Mouse (Mus musculus): ENCODE data around the gene Tapbpl.

The Tapbpl gene

GRCm38 (mm10) chr6:125240617-125241016 lies 9.0 kb upstream of the Tapbpl start:
- DNase-seq (ENCODE audit: low read depth, low spot score): no peak

DNA sequence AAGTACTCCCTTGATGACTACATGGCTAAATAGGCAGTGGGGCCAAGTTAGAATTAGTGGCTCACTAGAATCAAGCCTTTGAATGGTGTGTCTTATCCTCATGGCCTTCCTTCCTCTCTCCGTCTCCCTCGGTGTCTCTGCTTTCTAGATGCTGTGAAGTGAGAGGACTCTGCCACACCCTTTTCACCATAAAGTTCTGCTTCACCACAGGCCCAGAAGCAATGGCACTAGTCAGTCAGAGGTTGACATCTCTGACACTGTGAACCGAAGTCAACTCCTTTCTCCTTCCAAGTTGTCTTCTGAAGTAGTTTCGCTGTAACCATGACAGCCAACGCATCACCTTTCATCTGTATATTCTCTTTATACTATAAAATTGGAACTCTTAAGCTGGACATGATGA lies 7.9 kb upstream of the Tapbpl start:
- no peak for DNase-seq (ENCODE audit: low read depth, low spot score)

DNA sequence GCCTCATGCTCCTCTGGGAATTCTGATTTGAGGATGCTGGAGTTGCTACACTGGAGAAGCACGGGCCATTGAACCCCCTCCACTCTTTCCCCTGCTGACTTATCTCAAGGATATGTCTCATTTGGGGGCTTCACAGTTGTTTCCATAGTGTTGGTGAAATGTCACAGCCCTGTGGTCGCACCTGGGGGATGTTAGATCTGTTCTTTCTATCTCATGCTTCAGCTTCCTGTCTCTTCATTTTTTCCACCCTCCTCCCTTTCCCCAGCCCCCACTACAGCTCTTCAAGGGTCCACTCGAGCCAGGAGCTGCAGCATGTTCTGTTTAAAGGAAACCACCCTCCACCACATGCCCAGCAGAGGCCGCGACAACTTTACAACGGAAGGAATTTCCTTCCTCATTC lies 6.7 kb upstream of the Tapbpl start:
- no peak for DNase-seq (ENCODE audit: low read depth, low spot score)

- no peak for DNase-seq (ENCODE audit: low read depth, low spot score)
These were observed 5.8 kb upstream of the Tapbpl start for GRCm38 (mm10) chr6:125237421-125237820.

DNA sequence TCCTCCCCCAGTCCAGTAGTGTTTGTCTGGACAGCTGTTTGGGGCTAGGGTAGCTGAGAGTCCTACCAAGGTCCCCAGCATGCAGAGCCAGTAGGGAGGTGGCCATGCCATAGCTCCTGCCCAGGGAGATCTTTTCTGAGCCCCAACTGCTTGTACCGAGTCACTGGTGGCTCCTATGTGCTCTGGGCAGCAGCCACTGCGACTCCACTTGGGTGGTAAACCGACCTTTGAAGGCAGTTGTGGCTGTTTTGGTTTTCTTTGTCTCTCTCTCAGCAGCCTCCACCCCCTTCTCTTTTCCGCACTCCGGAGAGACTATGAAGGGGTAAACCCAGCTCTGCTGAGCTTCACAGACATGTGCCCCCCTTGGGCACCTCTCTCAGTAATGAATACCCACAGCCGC lies 5.1 kb upstream of the Tapbpl start, which contains the start of gene Cd27:
Gene Cd27, minus strand, starts transcription at position 229 of the 400 bp plus-strand sequence.
- DNase-seq (ENCODE audit: low read depth, low spot score): no peak

DNA sequence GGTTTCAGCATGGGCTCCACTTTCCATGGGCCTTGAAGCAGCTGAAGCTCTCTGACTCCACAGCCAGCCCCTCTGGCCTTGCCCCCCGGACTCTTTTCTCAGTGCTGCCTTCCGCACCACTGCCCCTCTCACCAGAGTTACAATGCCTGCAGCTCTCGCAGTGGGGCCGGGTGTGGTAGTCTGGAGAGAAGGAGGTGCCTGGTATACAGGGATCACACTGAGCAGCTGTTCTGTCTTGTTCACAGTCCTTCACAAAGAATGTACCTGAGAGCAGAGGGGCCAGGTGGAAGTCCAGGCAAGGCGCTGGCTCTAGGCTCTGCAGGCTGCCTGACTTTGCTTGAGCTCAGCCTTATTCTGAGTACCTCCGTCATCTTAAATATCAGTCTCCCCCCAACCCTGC lies 4.7 kb upstream of the Tapbpl start:
- no peak for DNase-seq (ENCODE audit: low read depth, low spot score)

DNA sequence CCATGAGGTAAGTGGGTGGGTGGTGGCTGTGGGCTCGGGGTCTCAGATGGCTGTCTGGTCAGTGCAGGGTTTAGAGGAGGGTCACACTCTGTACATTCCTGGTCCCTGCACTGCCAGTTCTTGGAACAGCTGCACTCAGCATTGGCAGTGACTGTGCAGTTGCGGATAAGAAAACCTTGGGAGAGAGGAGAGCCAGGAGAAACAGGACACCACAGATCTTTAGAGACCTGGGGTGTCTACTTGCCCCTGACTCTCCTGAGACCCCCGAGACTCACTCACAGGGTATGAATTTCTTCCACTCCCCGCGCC lies 2.8 kb upstream of the Tapbpl start:
- no peak for DNase-seq (ENCODE audit: low read depth, low spot score)

DNA sequence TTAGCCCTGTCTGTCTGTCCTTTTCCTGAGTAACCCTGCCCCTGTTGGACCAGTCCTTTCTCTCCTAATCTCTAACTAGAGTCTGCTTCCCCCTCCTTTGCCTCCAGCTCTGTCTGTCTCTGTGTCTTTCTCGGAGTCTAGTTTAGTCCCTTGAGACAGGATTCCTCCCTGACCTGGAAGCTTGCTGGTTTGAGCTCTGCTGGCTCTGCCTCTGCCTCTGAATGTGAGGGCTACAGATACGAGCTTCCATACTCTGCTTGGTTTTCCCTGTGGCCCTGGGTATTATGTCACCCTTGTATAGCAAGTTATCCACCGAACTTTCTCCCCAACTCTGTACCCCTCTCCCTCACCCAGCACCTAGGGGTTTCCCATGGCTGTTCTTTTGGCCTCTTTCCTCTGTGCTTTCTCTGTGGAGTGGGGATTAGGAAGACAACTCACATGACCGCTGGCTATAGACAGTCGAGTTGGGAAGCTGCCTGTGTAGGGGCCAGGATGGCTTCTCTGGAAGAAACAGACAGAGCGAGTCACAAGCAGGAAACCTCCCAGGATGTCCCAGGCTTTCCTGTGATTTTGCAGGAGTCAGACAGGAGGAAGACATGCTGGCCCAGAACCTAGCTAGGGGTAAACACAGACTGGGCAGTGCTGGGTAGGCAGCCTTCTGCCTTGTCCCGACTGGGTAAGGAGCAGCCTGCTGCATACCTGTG lies 2.3 kb upstream of the Tapbpl start:
- DNase-seq (ENCODE audit: low read depth, low spot score): no peak

DNA sequence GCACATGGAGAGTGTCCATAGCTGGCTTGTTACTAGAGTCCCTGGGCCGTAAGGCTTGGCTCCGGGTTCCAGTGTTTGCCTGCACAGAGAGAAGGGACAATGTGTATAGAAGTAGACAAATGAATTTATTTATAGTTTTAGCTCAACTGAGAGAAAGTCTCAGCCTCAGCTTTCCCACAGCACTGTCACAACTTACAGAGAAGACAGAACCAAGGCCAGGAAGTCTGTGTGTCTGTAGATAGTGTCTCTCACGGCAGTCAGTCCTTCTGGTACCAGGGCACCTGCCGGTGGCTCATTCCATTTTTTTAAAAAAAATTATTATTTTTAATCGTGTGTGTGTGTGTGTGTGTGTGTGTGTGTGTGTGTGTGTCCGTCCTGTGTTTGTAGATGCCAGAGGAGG lies 856 bp upstream of the Tapbpl start:
- DNase-seq (ENCODE audit: low read depth, low spot score): no peak

- peak; percentile 19 for DNase-seq (ENCODE audit: low read depth, low spot score)
These were observed 381 bp upstream of the Tapbpl start for GRCm38 (mm10) chr6:125232045-125232437.

GRCm38 (mm10) chr6:125230571-125230970 lies 1.1 kb downstream of the Tapbpl start:
- DNase-seq (ENCODE audit: low read depth, low spot score): no peak

GRCm38 (mm10) chr6:125225518-125226115 lies 6.0 kb downstream of the Tapbpl start:
- peak; percentile 46 for DNase-seq (ENCODE audit: low read depth, low spot score)

GRCm38 (mm10) chr6:125222577-125222976 lies 9.1 kb downstream of the Tapbpl start:
- DNase-seq (ENCODE audit: low read depth, low spot score): no peak

GRCm38 (mm10) chr6:125222146-125222545 lies 9.5 kb downstream of the Tapbpl start:
- DNase-seq (ENCODE audit: low read depth, low spot score): no peak

- DNase-seq (ENCODE audit: low read depth, low spot score): no peak
These were observed 10.4 kb downstream of the Tapbpl start for GRCm38 (mm10) chr6:125221115-125221745.

GRCm38 (mm10) chr6:125218963-125219362 lies 12.7 kb downstream of the Tapbpl start:
- peak; percentile 80 for DNase-seq (ENCODE audit: low read depth, low spot score)

GRCm38 (mm10) chr6:125217899-125218298 lies 13.8 kb downstream of the Tapbpl start:
- DNase-seq (ENCODE audit: low read depth, low spot score): no peak

GRCm38 (mm10) chr6:125216898-125217297 lies 14.8 kb downstream of the Tapbpl start:
- DNase-seq (ENCODE audit: low read depth, low spot score): no peak

- peak; percentile 99 for DNase-seq (ENCODE audit: low read depth, low spot score)
These were observed 16.3 kb downstream of the Tapbpl start, which contains the start of gene Vamp1 for GRCm38 (mm10) chr6:125215148-125215954. Vamp1 (plus strand) TSS chr6:125215551.

- no peak for DNase-seq (ENCODE audit: low read depth, low spot score)
These were observed 17.9 kb downstream of the Tapbpl start for GRCm38 (mm10) chr6:125213715-125214114.

GRCm38 (mm10) chr6:125213129-125213528 lies 18.5 kb downstream of the Tapbpl start:
- no peak for DNase-seq (ENCODE audit: low read depth, low spot score)

DNA sequence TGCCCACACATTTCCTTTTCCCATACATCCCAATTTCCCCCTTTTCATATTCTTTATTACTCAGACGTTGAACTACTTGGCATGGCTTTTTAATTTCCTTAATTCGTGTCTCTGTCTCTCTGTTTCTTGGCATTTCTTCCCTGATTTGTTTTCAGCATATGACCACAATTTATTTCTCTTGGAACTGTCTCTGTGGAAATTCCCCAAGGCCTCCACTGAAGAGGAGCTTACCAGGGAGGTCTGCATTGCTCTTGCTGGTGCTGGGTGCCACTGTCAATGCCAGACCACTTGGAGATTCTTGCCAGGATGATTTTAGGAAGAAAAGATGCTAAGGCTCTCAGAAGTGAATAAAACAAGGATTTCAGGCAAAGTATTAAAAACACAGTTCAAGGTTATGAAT lies 19.0 kb downstream of the Tapbpl start:
- no peak for DNase-seq (ENCODE audit: low read depth, low spot score)
